Mouse (Mus musculus) CD4-positive, CD25-positive, alpha-beta regulatory T cell, adult 2 months (primary cell): ENCODE measurements around the gene Slc35d2.
"Not testable (repeated sequence)": the region's sequence is repeated elsewhere in the genome, so short reads cannot be mapped to it uniquely, and the experiment has no call there.

ENCODE experiments used
- DNase-seq: peaks from one replicate; pipeline ENCODE4 v3.0.0-alpha.2; 2012; ENCODE audit warnings: low read depth, low spot score

Gene Slc35d2

DNA sequence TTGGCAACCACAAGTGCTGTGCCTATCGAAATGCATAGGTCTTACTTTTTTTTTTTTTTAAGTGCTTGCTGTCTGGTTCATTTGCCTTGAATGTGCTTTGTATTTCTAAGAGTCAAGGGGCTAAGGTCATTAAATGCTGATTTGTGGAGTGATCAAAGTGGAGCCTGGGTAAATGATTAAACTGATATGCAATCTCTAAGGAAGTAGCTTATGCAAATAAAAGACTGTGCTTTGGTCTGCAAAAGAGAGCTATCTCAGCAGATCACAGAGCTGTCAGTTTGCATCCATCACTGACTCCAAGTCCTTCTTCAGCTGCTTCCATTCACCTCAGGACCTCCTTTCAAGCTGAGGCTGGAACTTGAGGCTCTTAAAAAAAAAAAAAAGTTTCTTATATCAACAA lies 75.2 kb downstream of the Slc35d2 start:
- no peak for DNase-seq

DNA sequence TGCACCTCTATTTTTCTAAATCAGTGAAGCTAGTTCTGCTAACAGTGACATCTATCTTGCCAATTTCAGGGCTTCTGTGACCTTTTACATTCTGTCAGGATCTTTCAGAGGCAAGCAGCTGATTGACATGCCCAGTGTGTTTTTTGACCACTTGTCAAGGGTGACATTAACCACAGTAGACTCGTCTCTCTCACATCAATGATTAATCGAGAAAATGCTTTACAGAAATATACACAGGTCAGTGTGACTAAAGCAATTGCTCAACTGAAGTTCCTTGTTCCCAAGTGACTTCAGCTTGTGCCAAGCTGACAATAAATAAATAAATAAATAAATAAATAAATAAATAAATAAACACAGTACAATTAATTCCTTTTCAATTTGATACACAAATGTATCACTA lies 76.9 kb downstream of the Slc35d2 start:
- DNase-seq: not testable (repeated sequence)

GRCm38 (mm10) chr13:64050895-64051294 lies 78.3 kb downstream of the Slc35d2 start:
- no peak for DNase-seq

DNA sequence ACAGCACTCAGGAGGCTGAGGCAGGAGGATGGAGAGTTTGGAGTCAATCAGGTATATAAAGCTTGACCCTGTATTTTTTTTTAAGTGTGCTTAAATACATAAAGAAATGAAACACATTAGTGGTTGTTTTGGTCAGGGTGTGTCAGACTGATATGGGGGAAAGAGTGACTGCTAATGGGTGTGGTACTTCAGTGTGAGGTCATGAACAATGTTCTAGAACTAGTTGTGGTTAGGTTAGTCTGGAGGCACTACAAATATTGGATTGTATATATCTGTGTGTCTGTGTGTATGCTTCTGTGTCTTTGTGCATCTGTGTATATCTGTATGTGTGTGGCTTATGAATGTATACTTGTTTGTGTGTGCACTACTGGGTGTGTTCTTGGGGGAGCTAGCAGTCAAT lies 79.6 kb downstream of the Slc35d2 start:
- no peak for DNase-seq

DNA sequence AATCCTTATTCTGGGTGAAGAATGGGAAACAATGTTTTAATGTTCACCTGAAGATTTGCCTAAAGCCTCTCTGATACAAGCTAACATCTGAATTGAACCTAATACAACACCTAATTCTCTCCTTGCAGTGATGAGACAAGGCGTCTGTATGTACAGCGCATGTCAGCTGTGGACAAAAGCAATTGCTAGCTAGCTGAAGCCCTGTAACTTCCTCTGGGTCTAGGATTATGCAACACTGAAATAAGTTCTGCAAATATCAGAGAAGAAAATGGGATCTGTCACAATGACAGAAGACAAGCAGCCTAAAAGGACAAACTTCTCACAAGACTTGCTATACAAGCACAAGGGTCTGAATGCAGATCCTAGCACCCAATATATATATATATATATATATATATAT lies 80.7 kb downstream of the Slc35d2 start:
- DNase-seq: no peak
